Mouse (Mus musculus) limb, embryonic 11.5 days (tissue): ENCODE results near the gene Tdrd7. TPM values are rescaled to one million over a fixed set of nuclear protein-coding genes. Genes with fewer than 3 reads are reported as not detected.
A peak's percentile ranks its signal among the peaks of the same experiment; 100 is the strongest.

Source experiments
- ATAC-seq: fragments of 200-750 bp; cut with Nextera tagmentation; 2 replicates; pipeline ENCODE4 v1.8.0; 2017; ENCODE audit warnings: low read depth; ENCODE audit not compliant: insufficient number of reproducible peaks, low FRiP score, low TSS enrichment
- DNase-seq: peaks from one replicate; pipeline ENCODE4 v3.0.0-alpha.2; 2015; ENCODE audit warnings: low spot score
- H3K27ac ChIP-seq: fragments of 300-500 bp; sonication (generic); replicated peaks from 2 replicates; pipeline ENCODE4 v1.5.1; 2014; ENCODE audit warnings: low read depth, mild to moderate bottlenecking, low read length
- H3K27me3 ChIP-seq: fragments of 300-500 bp; sonication (generic); 2 replicates; pipeline ENCODE4 v1.6.1; 2014; ENCODE audit warnings: mild to moderate bottlenecking, low read length, mixed read lengths; ENCODE audit not compliant: control insufficient read depth, insufficient read depth
- H3K36me3 ChIP-seq: fragments of 300-500 bp; sonication (generic); 2 replicates; pipeline ENCODE4 v1.6.1; 2014; ENCODE audit warnings: mild to moderate bottlenecking, low read length, moderate library complexity, mixed read lengths; ENCODE audit not compliant: control insufficient read depth, insufficient read depth
- H3K4me1 ChIP-seq: fragments of 300-500 bp; sonication (generic); 2 replicates; pipeline ENCODE4 v1.6.1; 2014; ENCODE audit warnings: low read length, mixed read lengths; ENCODE audit not compliant: control insufficient read depth, insufficient read depth
- H3K4me2 ChIP-seq: fragments of 300-500 bp; sonication (generic); 2 replicates; pipeline ENCODE4 v1.6.1; 2014; ENCODE audit warnings: low read depth, mild to moderate bottlenecking, moderate library complexity; ENCODE audit not compliant: severe bottlenecking
- H3K4me3 ChIP-seq: fragments of 300-500 bp; sonication (generic); 2 replicates; pipeline ENCODE4 v1.5.1; 2014; ENCODE audit warnings: low read depth, low read length
- H3K9ac ChIP-seq: fragments of 300-500 bp; sonication (generic); 2 replicates; pipeline ENCODE4 v1.6.1; 2014; ENCODE audit warnings: mild to moderate bottlenecking, low read length
- H3K9me3 ChIP-seq: fragments of 300-500 bp; sonication (generic); 2 replicates; pipeline ENCODE4 v1.6.1; 2016; ENCODE audit warnings: low read length; ENCODE audit not compliant: control insufficient read depth
- WGBS: fragments of 180-500 bp; shearing (Covaris S2); extraction: QIAGEN DNeasy Blood & Tissue Kit; methylation state at CpG from one replicate; pipeline ENCODE4 v1.1.7; 2014; 5-methylcytosine and 5-hydroxymethylcytosine counted together
- polyA plus RNA-seq: library from polyadenylated mRNA; unstranded; fragments of >200 nt; fragmentation: Nextera tagmentation; extraction: Ambion mirVana; gene quantifications from 2 replicates; pipeline ENCODE4 v1.2.1, GENCODE M21; 2014

Tdrd7 gene
- polyA plus RNA-seq, 1 experiment from 2014 or later = 7.4 TPM

GRCm38 (mm10) chr4:45951830-45952229 lies 13.3 kb upstream of the Tdrd7 start:
- Histone ChIP-seq H3K4me3 (no peak overlapping the region), H3K9me3 (no peaks in the 10 kb centered on the region), H3K27ac (no peak overlapping the region), H3K9ac (no peak overlapping the region), H3K27me3 (no peaks in the 10 kb centered on the region), H3K4me2 (no peak overlapping the region), H3K4me1 (no peaks in the 10 kb centered on the region), H3K36me3 (no peaks in the 10 kb centered on the region)
- 97% methylated on average over 18 of the region's 18 CpGs for WGBS
- DNase-seq = no peak
- no peak for ATAC-seq

- no peaks in the 10 kb centered on the region for H3K27me3 ChIP-seq
- no peaks in the 10 kb centered on the region for H3K36me3 ChIP-seq
- no peak overlapping the region for H3K27ac ChIP-seq
- H3K9ac ChIP-seq = no peak overlapping the region
- WGBS = 89% methylated on average over 23 of the region's 23 CpGs
- no peaks in the 10 kb centered on the region for H3K9me3 ChIP-seq
- no peak overlapping the region for H3K4me2 ChIP-seq
- DNase-seq (no peak), ATAC-seq (no peak)
- no peaks in the 10 kb centered on the region for H3K4me1 ChIP-seq
- no peak overlapping the region for H3K4me3 ChIP-seq
Measured at GRCm38 (mm10) chr4:45953025-45953919, 11.9 kb upstream of the Tdrd7 start.

GRCm38 (mm10) chr4:45955235-45955634 lies 9.9 kb upstream of the Tdrd7 start:
- 89% methylated on average over 4 of the region's 4 CpGs for WGBS
- Histone ChIP-seq H3K9ac (no peak overlapping the region), H3K4me1 (no peaks in the 10 kb centered on the region), H3K9me3 (no peaks in the 10 kb centered on the region), H3K4me2 (no peak overlapping the region), H3K27me3 (no peaks in the 10 kb centered on the region), H3K4me3 (no peak overlapping the region), H3K27ac (no peak overlapping the region), H3K36me3 (no peaks in the 10 kb centered on the region)
- DNase-seq (no peak), ATAC-seq (no peak)

- Histone ChIP-seq H3K27me3 (no peaks in the 10 kb centered on the region), H3K4me1 (no peaks in the 10 kb centered on the region), H3K27ac (no peak overlapping the region), H3K36me3 (no peaks in the 10 kb centered on the region), H3K9ac (no peak overlapping the region), H3K4me3 (no peak overlapping the region), H3K9me3 (no peaks in the 10 kb centered on the region), H3K4me2 (no peak overlapping the region)
- 94% methylated on average over 8 of the region's 8 CpGs for WGBS
- no peak for ATAC-seq
- no peak for DNase-seq
Measured at GRCm38 (mm10) chr4:45956131-45956530, 9.0 kb upstream of the Tdrd7 start.

GRCm38 (mm10) chr4:45956706-45957105 lies 8.4 kb upstream of the Tdrd7 start:
- Histone ChIP-seq H3K4me1 (no peaks in the 10 kb centered on the region), H3K27ac (no peak overlapping the region), H3K36me3 (no peaks in the 10 kb centered on the region), H3K9ac (no peak overlapping the region), H3K9me3 (no peaks in the 10 kb centered on the region), H3K4me3 (no peak overlapping the region), H3K27me3 (no peaks in the 10 kb centered on the region), H3K4me2 (no peak overlapping the region)
- no peak for DNase-seq
- ATAC-seq = no peak
- 90% methylated on average over 4 of the region's 4 CpGs for WGBS

- H3K36me3 ChIP-seq = no peaks in the 10 kb centered on the region
- H3K4me3 ChIP-seq = no peak overlapping the region
- H3K9ac ChIP-seq = no peak overlapping the region
- H3K27ac ChIP-seq = no peak overlapping the region
- ATAC-seq (no peak), DNase-seq (peak; percentile 49)
- peaks cover 7% of the 10 kb centered on the region; the same call in 1 of the 2 replicates for H3K4me1 ChIP-seq
- no peaks in the 10 kb centered on the region for H3K27me3 ChIP-seq
- WGBS = 20% methylated on average over 13 of the region's 13 CpGs
- peak overlapping the region; percentile 15; the same call in 1 of the 2 replicates for H3K4me2 ChIP-seq
- no peaks in the 10 kb centered on the region for H3K9me3 ChIP-seq
Measured at GRCm38 (mm10) chr4:45965737-45966447, 758 bp downstream of the Tdrd7 start.

GRCm38 (mm10) chr4:45966716-45967115 lies 1.6 kb downstream of the Tdrd7 start:
- ATAC-seq (no peak), DNase-seq (no peak)
- Histone ChIP-seq H3K36me3 (no peaks in the 10 kb centered on the region), H3K4me3 (no peak overlapping the region), H3K9me3 (no peaks in the 10 kb centered on the region), H3K4me2 (no peak overlapping the region), H3K9ac (no peak overlapping the region), H3K27me3 (no peaks in the 10 kb centered on the region), H3K4me1 (peaks cover 7% of the 10 kb centered on the region; the same call in 1 of the 2 replicates), H3K27ac (no peak overlapping the region)
- 32% methylated on average over 6 of the region's 6 CpGs for WGBS

GRCm38 (mm10) chr4:45967479-45968341 lies 2.6 kb downstream of the Tdrd7 start:
- Histone ChIP-seq H3K27ac (no peak overlapping the region), H3K4me1 (peaks cover 8% of the 10 kb centered on the region; the same call in 1 of the 2 replicates)
- no peak for DNase-seq

More at GRCm38 (mm10) chr4:45967479-45968341, 2.6 kb downstream of the Tdrd7 start:
- no peak overlapping the region for H3K9ac ChIP-seq
- no peak overlapping the region for H3K4me2 ChIP-seq
- no peaks in the 10 kb centered on the region for H3K9me3 ChIP-seq
- no peak for ATAC-seq
- H3K4me3 ChIP-seq = no peak overlapping the region
- no peaks in the 10 kb centered on the region for H3K36me3 ChIP-seq
- peaks cover 2% of the 10 kb centered on the region; the same call in 1 of the 2 replicates for H3K27me3 ChIP-seq
- 48% methylated on average over 9 of the region's 9 CpGs for WGBS
